Mouse (Mus musculus) thymus, postnatal 0 days (tissue): ENCODE data around the gene Clstn1. TPM values are rescaled to one million over a fixed set of nuclear protein-coding genes. Genes with fewer than 3 reads are reported as not detected.

Experiments
- microRNA-seq: library from miRNA; unstranded; fragments of <30 nt; microRNA quantifications from one replicate; pipeline ENCODE4, GENCODE M21; 2016; ENCODE audit warnings: borderline number of aligned reads
- polyA plus RNA-seq: library from polyadenylated mRNA; unstranded; fragments of >200 nt; fragmentation: Nextera tagmentation; extraction: Ambion mirVana; gene quantifications from 2 replicates; pipeline ENCODE4 v1.2.1, GENCODE M21; 2015

The Clstn1 gene
- polyA plus RNA-seq, 1 experiment from 2014 or later: 21.1 TPM

Small RNA genes lying within 50 kb of the gene (microRNA-seq; reads per million reads assigned to microRNA genes)
- gene Mir5616: not detected
- not detected for gene Mir7023

Other genes with a start within 250 kb of the Clstn1 start
- 27.3 and 28.5 TPM in 2 replicates for gene Ube4b, start 159.7 kb upstream of the Clstn1 start, polyA plus RNA-seq
- gene Rbp7, start 131.5 kb upstream of the Clstn1 start, polyA plus RNA-seq: 12.6 and 18.0 TPM in 2 replicates
- gene Tmem274, start 109.1 kb upstream of the Clstn1 start, polyA plus RNA-seq: 0.31 TPM in 1 of 2 replicates, not detected in the other
- gene Nmnat1, start 101.3 kb upstream of the Clstn1 start, polyA plus RNA-seq: 13.4 and 15.3 TPM in 2 replicates
- 62.8 and 66.6 TPM in 2 replicates for gene Lzic, start 101.2 kb upstream of the Clstn1 start, polyA plus RNA-seq
- 25.6 and 28.3 TPM in 2 replicates for gene Ctnnbip1, start 68.2 kb upstream of the Clstn1 start, polyA plus RNA-seq
- 27.5 and 31.2 TPM in 2 replicates for gene Pik3cd, start 116.1 kb downstream of the Clstn1 start, polyA plus RNA-seq
- gene Tmem201, start 151.6 kb downstream of the Clstn1 start, polyA plus RNA-seq: 11.5 and 11.7 TPM in 2 replicates
- 7.4 and 7.8 TPM in 2 replicates for gene Slc25a33, start 187.8 kb downstream of the Clstn1 start, polyA plus RNA-seq